Comparison of ENCODE assay signal across 21 mouse cellular contexts in genomic region chr19:25002032-25002431, GRCm38 (mm10). TPM values are rescaled to one million over a fixed set of nuclear protein-coding genes. Genes with fewer than 3 reads are reported as not detected.
DNase-seq lines count a peak whose midpoint lies in the region; ATAC-seq and TF ChIP-seq lines count a peak whose summit lies in the region.
"Had no signal": no experiment of that assay in that cellular context is flagged by ENCODE, and none has a peak within 500 bp of the region (broad histone marks: within the 10 kb centered on the region; RNA-seq: fewer than 3 reads in every experiment).

No protein-coding gene starts in this region.

- TF ChIP-seq CTCF in kidney, adult 2 months (conservative IDR thresholded peaks at IDR 0.05; ENCODE audit: insufficient read depth, insufficient read length, low read depth, low read length), result no peak
- no peak for TF ChIP-seq CTCF in bone marrow, adult 2 months (IDR thresholded peaks at IDR 0.05; ENCODE audit: control insufficient read depth, insufficient read depth, low read length)

- no peak overlapping the region for H3K4me3 ChIP-seq in kidney, adult 2 months (ENCODE audit: insufficient read depth, low read depth, low read length)
- H3K4me3 ChIP-seq in bone marrow, adult 2 months (replicated peaks; ENCODE audit: control insufficient read depth, low read depth, low read length), result peak overlapping the region; percentile 57
- 0 out of 2 replicates have a peak overlapping the region, but pooled peaks have one; percentile 76 for H3K4me3 ChIP-seq in liver, embryonic 13.5 days (replicated peaks)
- H3K4me3 ChIP-seq in megakaryocyte, embryonic 14.5 days (replicated peaks), result peak overlapping the region; percentile 96
- H3K4me3 ChIP-seq: embryonic facial prominence, embryonic 13.5 days; heart, embryonic 10.5 days; limb, embryonic 15.5 days; neural tube, embryonic 13.5 days; stomach, embryonic 15.5 days had no signal

- 78% methylated on average over 6 of the region's 6 CpGs for WGBS in kidney, adult 2 months
- 30% methylated on average over 6 of the region's 6 CpGs for WGBS in bone marrow, adult 2 months
- 60% methylated on average over 6 of the region's 6 CpGs for WGBS in liver, embryonic 13.5 days (ENCODE audit: insufficient replicate concordance)

- H3K4me2 ChIP-seq in liver, embryonic 13.5 days, result peak overlapping the region; percentile 87
- H3K4me2 ChIP-seq: embryonic facial prominence, embryonic 13.5 days; limb, embryonic 15.5 days; midbrain, embryonic 11.5 days; neural tube, embryonic 13.5 days; stomach, embryonic 15.5 days had no signal

- DNase-seq in kidney, adult 2 months, result no peak
- no peak for DNase-seq in kidney, adult 11 months
- no peak for DNase-seq in liver, embryonic 13.5 days
- no peak for DNase-seq in urinary bladder, postnatal 36 days (ENCODE audit: low spot score in 2 of 2)
- DNase-seq in retina, postnatal 1 day, result no peak
- DNase-seq: adrenal gland, postnatal 25 days; cerebellum, postnatal 10 days; gastrocnemius, postnatal 25 days; kidney, adult 18-20 months; kidney, postnatal 10 days; lung, postnatal 10 days had no signal

- peaks cover 14% of the 10 kb centered on the region; the same call in 1 of the 2 replicates for H3K4me1 ChIP-seq in kidney, adult 2 months (ENCODE audit: control insufficient read depth, insufficient read depth, low read length)
- H3K4me1 ChIP-seq in bone marrow, adult 2 months (ENCODE audit: control insufficient read depth, insufficient read depth, low read length), result peaks cover 5% of the 10 kb centered on the region
- peaks cover 68% of the 10 kb centered on the region for H3K4me1 ChIP-seq in liver, embryonic 13.5 days (replicated peaks)
- H3K4me1 ChIP-seq in megakaryocyte, embryonic 14.5 days, result peaks cover 71% of the 10 kb centered on the region

- no peak for TF ChIP-seq POLR2A in kidney, adult 2 months (IDR thresholded peaks at IDR 0.05; ENCODE audit: low read depth, low read length)
- TF ChIP-seq POLR2A in bone marrow, adult 2 months (IDR thresholded peaks at IDR 0.05; ENCODE audit: borderline replicate concordance, control insufficient read depth, low read depth, low read length), result no peak

- H3K36me3 ChIP-seq in kidney, adult 2 months (ENCODE audit: control insufficient read depth, insufficient read depth, low read length), result no peaks in the 10 kb centered on the region
- H3K36me3 ChIP-seq in liver, embryonic 13.5 days, result no peaks in the 10 kb centered on the region
- H3K36me3 ChIP-seq in megakaryocyte, embryonic 14.5 days (replicated peaks; ENCODE audit: low read length), result peaks cover 32% of the 10 kb centered on the region
- H3K36me3 ChIP-seq: embryonic facial prominence, embryonic 13.5 days; heart, embryonic 10.5 days; limb, embryonic 15.5 days; neural tube, embryonic 13.5 days; stomach, embryonic 15.5 days had no signal

- H3K9me3 ChIP-seq in liver, embryonic 13.5 days (replicated peaks), result no peaks in the 10 kb centered on the region
- H3K9me3 ChIP-seq in megakaryocyte, embryonic 14.5 days, result no peaks in the 10 kb centered on the region
- H3K9me3 ChIP-seq: embryonic facial prominence, embryonic 13.5 days; heart, embryonic 10.5 days; limb, embryonic 15.5 days; neural tube, embryonic 13.5 days; stomach, embryonic 15.5 days had no signal

- no peak overlapping the region for H3K9ac ChIP-seq in liver, embryonic 13.5 days
- H3K9ac ChIP-seq: embryonic facial prominence, embryonic 13.5 days; limb, embryonic 15.5 days; neural tube, embryonic 13.5 days; stomach, embryonic 15.5 days had no signal

- ATAC-seq in liver, embryonic 13.5 days (ENCODE audit: low read depth), result no peak
- ATAC-seq in cerebellum, adult (ENCODE audit: insufficient number of reproducible peaks, low FRiP score, low TSS enrichment), result no peak
- ATAC-seq: forebrain, embryonic 14.5 days had no signal

- peak overlapping the region; percentile 27 for H3K27ac ChIP-seq in kidney, adult 2 months (ENCODE audit: insufficient read depth, low read depth, low read length)
- H3K27ac ChIP-seq in bone marrow, adult 2 months (ENCODE audit: control insufficient read depth, insufficient read depth, low read depth, low read length, poor library complexity), result peak overlapping the region; percentile 14; the same call in 1 of the 2 replicates
- no peak overlapping the region for H3K27ac ChIP-seq in liver, embryonic 13.5 days
- H3K27ac ChIP-seq: embryonic facial prominence, embryonic 13.5 days; heart, embryonic 10.5 days; limb, embryonic 15.5 days; neural tube, embryonic 13.5 days; stomach, embryonic 15.5 days had no signal

- H3K27me3 ChIP-seq in kidney, adult 2 months (replicated peaks; ENCODE audit: control insufficient read depth, insufficient read depth, low read length), result no peaks in the 10 kb centered on the region
- no peaks in the 10 kb centered on the region for H3K27me3 ChIP-seq in liver, embryonic 13.5 days
- no peaks in the 10 kb centered on the region for H3K27me3 ChIP-seq in megakaryocyte, embryonic 14.5 days (replicated peaks)

RNA-seq across cellular contexts. Expression of gene Dock8, which starts 2.7 kb away (rescaled TPM):
- polyA plus RNA-seq in kidney, adult 2 months (2012; rRNA removed), result 17.8 and 18.4 TPM in 2 replicates
- polyA plus RNA-seq in bone marrow, adult 2 months (2011; ENCODE audit: insufficient read depth, insufficient read length, low replicate concordance, missing spikeins), result 16.9 and 40.8 TPM in 2 replicates
- 6.7 and 7.9 TPM in 2 replicates for polyA plus RNA-seq in liver, embryonic 13.5 days (2015; fragmentation: Nextera tagmentation; extraction: Ambion mirVana)
- 7.9 and 18.0 TPM in 2 replicates for polyA plus RNA-seq in megakaryocyte, embryonic 14.5 days (2012; ENCODE audit: insufficient read depth, low replicate concordance)

RNA-seq across cellular contexts. Expression of gene Cbwd1, which starts 40.6 kb away (rescaled TPM):
- polyA plus RNA-seq in kidney, adult 2 months (2012; rRNA removed), result 2.2 and 3.5 TPM in 2 replicates
- polyA plus RNA-seq in bone marrow, adult 2 months (2011; ENCODE audit: insufficient read depth, insufficient read length, low replicate concordance, missing spikeins), result 2.7 and 7.5 TPM in 2 replicates
- 13.5 and 14.8 TPM in 2 replicates for polyA plus RNA-seq in liver, embryonic 13.5 days (2015; fragmentation: Nextera tagmentation; extraction: Ambion mirVana)
- polyA plus RNA-seq in megakaryocyte, embryonic 14.5 days (2012; ENCODE audit: insufficient read depth, low replicate concordance), result 0.56 TPM in 1 of 2 replicates, not detected in the other
